Mouse (Mus musculus) midbrain, embryonic 13.5 days (tissue): ENCODE results near the gene Rbm15. TPM values are rescaled to one million over a fixed set of nuclear protein-coding genes. Genes with fewer than 3 reads are reported as not detected.

Experiments
- ATAC-seq: fragments of 200-750 bp; cut with Nextera tagmentation; 2 replicates; pipeline ENCODE4 v1.8.0; 2017; ENCODE audit warnings: mild to moderate bottlenecking, moderate TSS enrichment, moderate library complexity
- H3K27ac ChIP-seq: fragments of 300-500 bp; sonication (generic); 2 replicates; pipeline ENCODE4 v1.5.1; 2015; ENCODE audit warnings: inconsistent platforms, mild to moderate bottlenecking, moderate library complexity
- H3K27me3 ChIP-seq: fragments of 300-500 bp; sonication (generic); 2 replicates; pipeline ENCODE4 v1.6.1; 2015; ENCODE audit warnings: mild to moderate bottlenecking, inconsistent platforms
- H3K36me3 ChIP-seq: fragments of 300-500 bp; sonication (generic); 2 replicates; pipeline ENCODE4 v1.6.1; 2015; ENCODE audit warnings: mild to moderate bottlenecking, inconsistent platforms
- H3K4me1 ChIP-seq: fragments of 300-500 bp; sonication (generic); replicated peaks from 2 replicates; pipeline ENCODE4 v1.6.1; 2015; ENCODE audit warnings: inconsistent platforms
- H3K4me2 ChIP-seq: fragments of 300-500 bp; sonication (generic); replicated peaks from 2 replicates; pipeline ENCODE4 v1.6.1; 2015; ENCODE audit warnings: moderate library complexity, mild to moderate bottlenecking, inconsistent platforms
- H3K4me3 ChIP-seq: fragments of 300-500 bp; sonication (generic); replicated peaks from 2 replicates; pipeline ENCODE4 v1.5.1; 2015; ENCODE audit warnings: mild to moderate bottlenecking, inconsistent platforms
- H3K9ac ChIP-seq: fragments of 300-500 bp; sonication (generic); replicated peaks from 2 replicates; pipeline ENCODE4 v1.6.1; 2015; ENCODE audit warnings: mild to moderate bottlenecking, inconsistent platforms
- H3K9me3 ChIP-seq: fragments of 300-500 bp; sonication (generic); 2 replicates; pipeline ENCODE4 v1.6.1; 2016; ENCODE audit warnings: mild to moderate bottlenecking, inconsistent platforms
- WGBS: fragments of 180-500 bp; shearing (Covaris S2); methylation state at CpG from one replicate; pipeline ENCODE4 v1.1.7; 2015; 5-methylcytosine and 5-hydroxymethylcytosine counted together
- polyA plus RNA-seq: library from polyadenylated mRNA; unstranded; fragments of >200 nt; fragmentation: Nextera tagmentation; extraction: Ambion mirVana; gene quantifications from 2 replicates; pipeline ENCODE4 v1.2.1, GENCODE M21; 2015

Rbm15 gene
- polyA plus RNA-seq, 1 experiment from 2014 or later = 12.0 TPM

GRCm38 (mm10) chr3:107355618-107356260 is 22.3 kb upstream of the Rbm15 start:
- ATAC-seq = no peak
- Histone ChIP-seq H3K9ac (no peak overlapping the region), H3K27ac (no peak overlapping the region), H3K4me2 (no peak overlapping the region), H3K9me3 (no peaks in the 10 kb centered on the region), H3K27me3 (peaks cover 15% of the 10 kb centered on the region), H3K4me1 (no peaks in the 10 kb centered on the region), H3K36me3 (no peaks in the 10 kb centered on the region), H3K4me3 (no peak overlapping the region)
- 88% methylated on average over 6 of the region's 6 CpGs for WGBS

DNA sequence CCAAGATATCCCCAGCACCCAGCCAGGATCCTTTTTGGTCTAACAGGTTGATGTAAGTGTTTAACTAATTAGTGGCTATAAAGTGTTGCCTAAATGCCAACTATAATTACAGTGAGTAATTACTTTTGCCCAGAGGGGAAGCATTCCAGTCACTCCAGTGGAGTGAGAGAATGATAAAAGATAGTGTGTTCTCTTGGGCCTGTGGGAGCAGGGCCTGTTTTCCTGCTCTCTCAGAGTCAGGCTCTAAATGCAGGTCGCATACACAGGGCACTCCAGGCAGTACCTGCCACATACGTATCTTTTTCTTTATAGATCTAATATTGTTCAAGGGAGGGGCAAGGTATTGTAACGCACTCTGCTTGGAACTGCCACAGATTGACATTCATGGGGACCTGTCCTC is 18.2 kb upstream of the Rbm15 start:
- Histone ChIP-seq H3K9me3 (no peaks in the 10 kb centered on the region), H3K27ac (no peak overlapping the region), H3K27me3 (peaks cover 5% of the 10 kb centered on the region), H3K4me2 (no peak overlapping the region), H3K4me3 (no peak overlapping the region), H3K4me1 (no peaks in the 10 kb centered on the region), H3K9ac (no peak overlapping the region), H3K36me3 (no peaks in the 10 kb centered on the region)
- no peak for ATAC-seq
- WGBS = 79% methylated on average over 3 of the region's 3 CpGs

GRCm38 (mm10) chr3:107349006-107349405 is 15.5 kb upstream of the Rbm15 start:
- Histone ChIP-seq H3K27me3 (no peaks in the 10 kb centered on the region), H3K4me3 (no peak overlapping the region), H3K36me3 (no peaks in the 10 kb centered on the region), H3K4me2 (no peak overlapping the region), H3K27ac (no peak overlapping the region), H3K4me1 (peaks cover 4% of the 10 kb centered on the region; the same call in 1 of the 2 replicates), H3K9me3 (no peaks in the 10 kb centered on the region), H3K9ac (no peak overlapping the region)
- no peak for ATAC-seq
- 82% methylated on average over 3 of the region's 3 CpGs for WGBS

- Histone ChIP-seq H3K27me3 (no peaks in the 10 kb centered on the region), H3K4me1 (peaks cover 4% of the 10 kb centered on the region; the same call in 1 of the 2 replicates), H3K27ac (no peak overlapping the region), H3K9ac (no peak overlapping the region), H3K9me3 (no peaks in the 10 kb centered on the region), H3K4me2 (no peak overlapping the region), H3K4me3 (no peak overlapping the region), H3K36me3 (no peaks in the 10 kb centered on the region)
- 61% methylated on average over 3 of the region's 3 CpGs for WGBS
- 0 out of 2 replicates have a peak, but pooled peaks have one; percentile 17 for ATAC-seq
Measured at GRCm38 (mm10) chr3:107345033-107345725, 11.7 kb upstream of the Rbm15 start.

DNA sequence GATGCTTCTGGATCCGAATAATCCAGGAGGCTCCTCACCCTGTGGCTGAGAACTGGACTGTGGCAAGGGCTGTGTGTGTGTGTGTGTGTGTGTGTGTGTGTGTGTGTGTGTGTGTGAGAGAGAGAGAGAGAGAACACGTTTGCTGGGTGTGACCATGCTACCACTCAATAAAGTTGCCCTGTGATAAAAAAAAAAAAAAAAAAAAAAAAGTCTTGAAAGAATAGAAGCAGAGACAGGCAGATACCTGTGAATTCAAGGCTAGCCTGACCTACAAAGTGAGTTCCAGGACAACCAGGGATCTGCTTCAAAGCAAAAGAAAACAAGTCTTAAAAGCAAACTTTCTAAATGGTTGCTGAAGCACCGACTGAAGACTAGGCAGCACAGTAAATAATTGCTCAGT is 10.5 kb upstream of the Rbm15 start:
- WGBS = 59% methylated on average over 3 of the region's 3 CpGs
- H3K4me3 ChIP-seq = no peak overlapping the region
- H3K4me1 ChIP-seq = peaks cover 4% of the 10 kb centered on the region; the same call in 1 of the 2 replicates

DNA sequence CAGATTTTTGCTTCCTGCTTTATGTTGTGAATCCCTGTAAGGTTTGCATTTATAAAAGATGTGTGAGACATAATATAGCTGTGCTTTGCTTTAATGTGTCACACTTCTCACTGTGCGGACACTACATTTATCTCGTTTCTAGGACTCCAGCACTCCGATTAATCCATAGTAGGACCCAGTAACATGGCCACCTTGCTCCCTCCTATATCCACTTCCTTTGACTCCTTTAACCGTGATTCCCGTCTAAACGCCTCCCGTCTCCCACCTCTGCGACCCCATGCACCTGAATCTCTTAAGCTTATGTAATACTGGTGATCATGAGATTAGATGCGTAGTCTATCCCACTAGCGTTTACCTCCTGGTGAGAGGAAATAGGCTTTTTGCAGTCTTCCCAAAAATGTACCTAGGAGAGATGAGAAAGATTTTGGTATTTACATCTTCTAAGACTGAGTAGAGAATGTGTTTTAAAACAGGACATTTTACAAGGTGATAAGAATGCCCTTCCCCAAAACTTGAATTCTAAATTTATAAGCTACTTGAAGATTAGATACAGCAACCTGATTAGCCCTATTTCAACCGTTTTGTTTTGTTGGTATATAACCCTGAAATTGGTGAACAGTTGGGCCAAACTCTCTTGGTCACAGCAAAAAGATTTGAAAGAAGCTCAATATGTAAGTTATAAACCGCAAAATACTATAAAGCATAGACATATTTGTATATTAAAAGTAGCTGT is 895 bp upstream of the Rbm15 start:
- Histone ChIP-seq H3K27ac (peak overlapping the region; percentile 94), H3K4me3 (peak overlapping the region; percentile 83), H3K4me2 (peak overlapping the region; percentile 75), H3K9ac (peak overlapping the region; percentile 85), H3K9me3 (no peaks in the 10 kb centered on the region), H3K36me3 (peaks cover 16% of the 10 kb centered on the region), H3K4me1 (peaks cover 29% of the 10 kb centered on the region), H3K27me3 (no peaks in the 10 kb centered on the region)
- WGBS = 11% methylated on average over 12 of the region's 12 CpGs
- ATAC-seq = no peak

More for the DNA sequence above, 10.5 kb upstream of the Rbm15 start:
- H3K27ac ChIP-seq = no peak overlapping the region
- ATAC-seq = no peak
- no peaks in the 10 kb centered on the region for H3K9me3 ChIP-seq
- H3K27me3 ChIP-seq = no peaks in the 10 kb centered on the region
- no peak overlapping the region for H3K9ac ChIP-seq
- H3K4me2 ChIP-seq = no peak overlapping the region
- no peaks in the 10 kb centered on the region for H3K36me3 ChIP-seq

DNA sequence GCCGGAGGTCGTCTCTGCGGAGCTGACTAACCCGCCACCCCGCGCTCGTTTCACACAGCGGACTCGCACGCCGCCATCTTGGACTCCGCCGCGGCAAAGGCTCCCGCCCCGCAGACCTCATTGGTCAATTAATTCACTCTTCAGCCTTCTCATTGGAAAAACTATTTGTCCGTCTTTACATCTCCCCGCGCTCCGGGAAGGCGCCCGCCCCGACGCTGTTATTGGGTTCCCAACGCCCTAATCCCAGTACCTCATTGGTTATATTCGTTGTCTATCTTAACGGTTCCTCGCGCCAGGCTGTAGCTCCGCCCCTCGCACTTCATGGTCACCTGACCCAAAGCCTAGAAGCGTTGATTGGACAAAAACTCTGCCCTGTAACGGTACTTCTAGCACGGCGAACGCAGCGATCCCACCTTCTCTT is 503 bp downstream of the Rbm15 start:
- Histone ChIP-seq H3K4me1 (peaks cover 37% of the 10 kb centered on the region), H3K4me3 (peak overlapping the region; percentile 83), H3K36me3 (peaks cover 16% of the 10 kb centered on the region), H3K9me3 (no peaks in the 10 kb centered on the region), H3K27me3 (no peaks in the 10 kb centered on the region), H3K4me2 (peak overlapping the region; percentile 84), H3K9ac (peak overlapping the region; percentile 82), H3K27ac (peak overlapping the region; percentile 94)
- under 1% methylated on average over 37 of the region's 37 CpGs for WGBS
- peak; percentile 97 for ATAC-seq

DNA sequence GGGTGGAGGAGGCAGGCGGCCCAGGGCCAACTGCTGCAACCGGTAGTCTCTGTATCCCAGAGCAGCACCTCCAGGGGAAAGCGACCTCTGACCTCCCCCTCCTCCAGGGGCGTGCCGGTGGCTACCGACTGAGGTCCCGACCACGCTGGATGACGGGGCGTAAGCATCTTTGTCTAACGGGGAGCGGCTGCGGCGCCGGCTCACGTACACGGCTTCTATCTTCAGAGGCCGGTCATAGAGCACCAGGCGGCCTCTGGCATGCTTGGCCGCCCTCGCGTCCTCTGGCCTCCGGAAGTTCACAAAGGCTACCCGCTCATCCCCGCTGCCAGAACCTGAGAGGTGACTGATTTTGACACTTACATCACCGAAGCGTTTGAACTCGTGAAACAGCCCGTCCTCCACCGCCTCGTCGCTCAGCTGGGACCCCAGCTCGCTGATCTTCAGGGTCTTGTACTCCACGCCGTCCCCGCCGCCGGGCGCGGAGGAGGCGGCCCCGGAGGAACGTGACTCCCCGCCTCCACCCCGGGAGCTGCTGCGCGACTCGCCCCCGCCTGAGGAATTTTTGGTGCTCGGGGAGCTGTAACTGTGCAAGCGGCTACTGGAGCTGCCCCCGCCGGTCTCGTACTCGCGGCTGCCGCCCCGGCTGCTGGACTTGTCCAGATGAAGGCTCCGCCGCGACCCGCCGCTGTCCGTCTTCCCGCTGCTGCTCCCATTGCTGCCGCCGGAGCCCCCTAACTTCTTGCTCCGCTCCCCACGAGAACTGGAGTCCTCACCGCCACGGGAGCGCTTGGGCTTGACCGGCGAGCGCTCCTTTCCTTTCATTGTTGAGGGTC is 1.1 kb downstream of the Rbm15 start:
- peaks cover 16% of the 10 kb centered on the region for H3K36me3 ChIP-seq
- no peaks in the 10 kb centered on the region for H3K27me3 ChIP-seq
- H3K9ac ChIP-seq = peak overlapping the region; percentile 82
- under 1% methylated on average over 74 of the region's 75 CpGs for WGBS
- H3K4me1 ChIP-seq = peaks cover 40% of the 10 kb centered on the region
- H3K9me3 ChIP-seq = no peaks in the 10 kb centered on the region
- peak overlapping the region; percentile 83 for H3K4me3 ChIP-seq
- peak overlapping the region; percentile 88 for H3K27ac ChIP-seq
- H3K4me2 ChIP-seq = peak overlapping the region; percentile 84
- peak; percentile 2 for ATAC-seq

DNA sequence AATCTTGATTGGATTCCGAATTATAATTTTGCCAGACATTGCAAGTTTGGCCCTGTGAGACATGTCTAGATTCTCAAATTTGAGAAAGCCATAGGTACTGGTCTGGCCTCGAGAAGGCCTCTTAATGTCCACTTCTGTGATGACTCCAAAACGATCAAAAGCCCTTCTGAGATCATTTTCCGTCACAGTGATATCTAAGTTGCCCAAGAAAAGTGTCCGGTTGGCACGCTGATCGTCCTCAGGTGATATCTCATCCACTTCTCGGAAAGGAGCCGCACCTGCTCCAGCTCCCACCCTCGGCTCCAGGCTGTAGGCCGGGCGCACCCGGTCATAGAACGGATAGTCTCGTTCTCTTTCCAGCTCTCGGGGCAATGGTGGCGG is 1.7 kb downstream of the Rbm15 start:
- peak overlapping the region; percentile 82 for H3K9ac ChIP-seq
- peak overlapping the region; percentile 88; the same call in 1 of the 2 replicates for H3K27ac ChIP-seq
- H3K4me3 ChIP-seq = peak overlapping the region; percentile 83
- peaks cover 16% of the 10 kb centered on the region for H3K36me3 ChIP-seq
- ATAC-seq = no peak
- WGBS = 22% methylated on average over 17 of the region's 17 CpGs
- H3K9me3 ChIP-seq = no peaks in the 10 kb centered on the region
- H3K4me2 ChIP-seq = peak overlapping the region; percentile 84
- H3K27me3 ChIP-seq = no peaks in the 10 kb centered on the region
- peaks cover 42% of the 10 kb centered on the region for H3K4me1 ChIP-seq

GRCm38 (mm10) chr3:107330503-107331424 is 2.7 kb downstream of the Rbm15 start:
- 83% methylated on average over 28 of the region's 28 CpGs for WGBS
- no peak overlapping the region for H3K27ac ChIP-seq
- no peaks in the 10 kb centered on the region for H3K27me3 ChIP-seq
- peak overlapping the region; percentile 84 for H3K4me2 ChIP-seq
- H3K9me3 ChIP-seq = no peaks in the 10 kb centered on the region
- peak overlapping the region; percentile 57 for H3K9ac ChIP-seq
- H3K4me3 ChIP-seq = peak overlapping the region; percentile 83
- peaks cover 48% of the 10 kb centered on the region for H3K4me1 ChIP-seq
- no peak for ATAC-seq
- peaks cover 16% of the 10 kb centered on the region for H3K36me3 ChIP-seq

DNA sequence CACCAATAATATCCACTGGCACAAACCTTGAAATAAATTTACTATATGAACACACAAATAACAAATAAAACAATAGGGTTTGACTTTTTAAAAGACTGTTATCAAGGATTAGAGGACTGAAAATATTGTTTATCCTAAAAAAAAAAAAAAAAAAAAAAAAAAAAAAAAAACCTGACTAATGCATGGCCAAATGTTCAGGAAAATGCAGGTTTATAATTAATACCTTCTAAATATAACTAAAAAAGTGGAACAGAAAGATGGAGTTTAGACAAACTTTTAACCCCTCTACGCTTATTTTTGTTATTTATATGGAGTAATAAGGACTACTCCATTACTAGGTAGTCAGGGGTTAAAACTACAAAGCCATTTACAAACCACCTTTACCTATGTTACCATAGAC is 7.0 kb downstream of the Rbm15 start:
- ATAC-seq = no peak
- WGBS = 91% methylated on average over 1 of the region's 1 CpGs
- Histone ChIP-seq H3K4me3 (no peak overlapping the region), H3K36me3 (peaks cover 27% of the 10 kb centered on the region), H3K4me2 (no peak overlapping the region), H3K9me3 (no peaks in the 10 kb centered on the region), H3K27me3 (no peaks in the 10 kb centered on the region), H3K27ac (no peak overlapping the region), H3K9ac (no peak overlapping the region), H3K4me1 (peaks cover 73% of the 10 kb centered on the region)
